Mouse (Mus musculus): Measurements from ENCODE around the gene Myo1e. TPM values are rescaled to one million over a fixed set of nuclear protein-coding genes. Genes with fewer than 3 reads are reported as not detected.

Gene Myo1e
- polyA plus RNA-seq, 1 experiment, result 86.6 TPM

DNA sequence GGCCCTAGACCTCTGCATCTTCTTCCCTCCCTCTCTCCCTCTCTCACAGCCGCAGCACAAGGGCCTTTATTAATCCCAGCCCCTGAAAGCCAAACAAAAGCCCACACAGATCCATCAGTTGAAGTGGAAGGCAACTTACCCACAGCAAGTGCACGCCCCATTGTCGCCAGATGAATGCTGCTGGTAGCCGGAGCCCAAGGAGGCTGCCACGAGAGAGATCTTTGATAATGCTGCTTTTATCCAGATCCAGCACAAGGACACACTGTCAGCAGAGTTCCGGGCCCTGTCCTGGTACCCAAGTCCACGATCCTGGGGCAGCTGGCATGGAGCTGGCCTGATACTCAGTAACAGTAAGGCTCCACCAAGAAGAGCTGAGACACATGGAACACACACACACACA lies 91.1 kb downstream of the Myo1e start:
- Histone ChIP-seq H3K27ac (ENCODE audit: insufficient read depth, low read depth, low read length) (no peak overlapping the region), H3K4me3 (ENCODE audit: insufficient read depth, low read length) (no peak overlapping the region), H3K4me1 (ENCODE audit: control insufficient read depth, insufficient read depth, low read length) (peaks cover 7% of the 10 kb centered on the region)
- TF ChIP-seq POLR2A (IDR thresholded peaks at IDR 0.05; ENCODE audit: borderline replicate concordance, low read depth, low read length) (no peak), CTCF (IDR thresholded peaks at IDR 0.05; ENCODE audit: low read depth, low read length) (no peak)

- peaks cover 28% of the 10 kb centered on the region for H3K4me1 ChIP-seq (ENCODE audit: control insufficient read depth, insufficient read depth, low read length)
- no peak overlapping the region for H3K27ac ChIP-seq (ENCODE audit: insufficient read depth, low read depth, low read length)
- no peak for TF ChIP-seq POLR2A (IDR thresholded peaks at IDR 0.05; ENCODE audit: borderline replicate concordance, low read depth, low read length)
- TF ChIP-seq CTCF (IDR thresholded peaks at IDR 0.05; ENCODE audit: low read depth, low read length), result no peak
- no peak overlapping the region for H3K4me3 ChIP-seq (ENCODE audit: insufficient read depth, low read length)
These were observed 93.6 kb downstream of the Myo1e start for GRCm38 (mm10) chr9:70300705-70301104.

DNA sequence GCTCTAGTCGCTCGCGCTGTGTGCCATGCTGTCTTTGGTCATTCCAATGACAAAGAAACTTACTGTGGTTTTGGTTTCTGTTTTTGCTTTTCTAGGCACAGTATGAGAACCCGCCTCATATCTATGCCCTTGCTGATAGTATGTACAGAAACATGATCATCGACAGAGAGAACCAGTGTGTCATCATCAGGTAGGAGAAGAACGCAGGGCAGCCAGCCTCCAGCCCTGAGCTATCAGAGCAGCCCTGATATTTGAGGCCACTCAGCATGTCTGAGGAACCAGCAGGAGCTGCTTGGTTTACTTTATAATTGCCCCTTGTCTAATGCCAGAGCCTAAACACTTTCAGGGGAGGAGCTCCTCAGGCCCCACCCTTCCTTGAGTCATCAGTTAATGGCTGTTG lies 94.4 kb downstream of the Myo1e start:
- H3K4me1 ChIP-seq (ENCODE audit: control insufficient read depth, insufficient read depth, low read length), result peaks cover 36% of the 10 kb centered on the region
- TF ChIP-seq POLR2A (IDR thresholded peaks at IDR 0.05; ENCODE audit: borderline replicate concordance, low read depth, low read length) (no peak), CTCF (IDR thresholded peaks at IDR 0.05; ENCODE audit: low read depth, low read length) (no peak)
- H3K4me3 ChIP-seq (ENCODE audit: insufficient read depth, low read length), result no peak overlapping the region
- no peak overlapping the region for H3K27ac ChIP-seq (ENCODE audit: insufficient read depth, low read depth, low read length)

DNA sequence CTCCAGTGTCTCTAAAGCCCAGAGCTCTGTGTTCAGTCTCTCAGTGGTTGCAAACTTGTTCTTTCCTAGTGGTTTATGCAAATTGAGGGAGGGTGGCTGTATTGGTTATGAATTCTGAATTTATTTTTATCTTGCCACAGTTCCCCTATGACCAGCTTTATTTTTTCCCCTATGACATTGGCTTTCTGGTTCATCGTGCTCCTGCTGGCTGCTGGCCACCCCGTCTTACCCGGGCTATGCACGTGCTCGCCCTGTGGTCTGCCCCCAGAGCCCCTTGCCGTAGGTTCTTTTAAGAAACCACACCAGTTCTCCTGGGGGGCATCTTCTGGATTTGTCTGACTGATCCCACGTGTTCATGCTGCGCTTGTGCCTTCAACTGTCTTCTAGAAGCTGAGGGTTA lies 97.8 kb downstream of the Myo1e start:
- TF ChIP-seq CTCF (IDR thresholded peaks at IDR 0.05; ENCODE audit: low read depth, low read length) (no peak), POLR2A (IDR thresholded peaks at IDR 0.05; ENCODE audit: borderline replicate concordance, low read depth, low read length) (no peak)
- peaks cover 46% of the 10 kb centered on the region for H3K4me1 ChIP-seq (ENCODE audit: control insufficient read depth, insufficient read depth, low read length)
- no peak overlapping the region for H3K4me3 ChIP-seq (ENCODE audit: insufficient read depth, low read length)
- H3K27ac ChIP-seq (ENCODE audit: insufficient read depth, low read depth, low read length), result peak overlapping the region; percentile 85

GRCm38 (mm10) chr9:70310046-70310445 lies 102.9 kb downstream of the Myo1e start:
- Histone ChIP-seq H3K27ac (ENCODE audit: insufficient read depth, low read depth, low read length) (no peak overlapping the region), H3K4me1 (ENCODE audit: control insufficient read depth, insufficient read depth, low read length) (peaks cover 45% of the 10 kb centered on the region), H3K4me3 (ENCODE audit: insufficient read depth, low read length) (no peak overlapping the region)
- TF ChIP-seq POLR2A (IDR thresholded peaks at IDR 0.05; ENCODE audit: borderline replicate concordance, low read depth, low read length) (no peak), CTCF (IDR thresholded peaks at IDR 0.05; ENCODE audit: low read depth, low read length) (no peak)

- Histone ChIP-seq H3K4me3 (ENCODE audit: insufficient read depth, low read length) (no peak overlapping the region), H3K27ac (ENCODE audit: insufficient read depth, low read depth, low read length) (peak overlapping the region; percentile 68), H3K4me1 (ENCODE audit: control insufficient read depth, insufficient read depth, low read length) (peaks cover 47% of the 10 kb centered on the region)
- TF ChIP-seq POLR2A (IDR thresholded peaks at IDR 0.05; ENCODE audit: borderline replicate concordance, low read depth, low read length) (no peak), CTCF (IDR thresholded peaks at IDR 0.05; ENCODE audit: low read depth, low read length) (no peak)
These were observed 106.9 kb downstream of the Myo1e start for GRCm38 (mm10) chr9:70314019-70314418.

DNA sequence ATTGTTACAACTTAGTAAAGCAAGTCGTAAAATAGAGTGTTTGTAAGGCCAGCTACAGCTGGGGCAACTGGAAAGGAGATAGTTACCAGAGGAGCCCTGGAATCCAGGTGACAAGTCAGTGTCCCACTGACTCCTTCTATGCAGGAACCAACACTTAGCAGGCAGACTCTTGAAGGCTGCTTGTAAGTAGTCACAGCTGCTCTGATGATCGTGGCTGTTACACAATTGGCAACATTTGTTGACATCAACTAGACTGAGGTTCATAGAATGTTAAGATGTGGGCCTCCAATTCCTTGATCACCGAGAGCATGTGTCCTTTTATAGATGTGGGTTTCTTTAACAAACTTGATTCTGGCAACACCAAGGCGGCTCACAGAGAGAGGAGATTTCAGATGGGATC lies 108.0 kb downstream of the Myo1e start:
- H3K27ac ChIP-seq (ENCODE audit: insufficient read depth, low read depth, low read length), result peak overlapping the region; percentile 68
- no peak for TF ChIP-seq CTCF (IDR thresholded peaks at IDR 0.05; ENCODE audit: low read depth, low read length)
- TF ChIP-seq POLR2A (IDR thresholded peaks at IDR 0.05; ENCODE audit: borderline replicate concordance, low read depth, low read length), result no peak
- H3K4me3 ChIP-seq (ENCODE audit: insufficient read depth, low read length), result no peak overlapping the region
- H3K4me1 ChIP-seq (ENCODE audit: control insufficient read depth, insufficient read depth, low read length), result peaks cover 54% of the 10 kb centered on the region

DNA sequence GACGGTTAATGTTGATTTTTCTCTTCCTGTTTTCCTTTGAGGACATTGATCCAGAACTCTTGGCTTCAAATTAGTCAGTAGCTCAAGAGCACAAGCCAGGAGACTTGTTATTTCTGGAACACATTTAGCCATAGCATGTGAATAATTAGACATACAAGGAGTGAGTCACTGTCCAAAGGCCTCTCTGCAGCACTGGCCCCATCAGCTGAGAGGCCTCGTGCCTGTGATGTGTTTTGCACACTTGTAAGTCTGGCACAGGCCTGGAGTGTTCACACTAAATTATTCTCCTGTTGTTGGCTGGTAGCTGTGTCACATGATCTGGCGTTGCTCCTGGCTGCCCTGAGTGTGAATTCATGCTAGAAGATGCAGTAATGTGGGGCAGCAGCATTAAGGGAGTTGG lies 111.5 kb downstream of the Myo1e start:
- TF ChIP-seq POLR2A (IDR thresholded peaks at IDR 0.05; ENCODE audit: borderline replicate concordance, low read depth, low read length) (no peak), CTCF (IDR thresholded peaks at IDR 0.05; ENCODE audit: low read depth, low read length) (no peak)
- Histone ChIP-seq H3K4me3 (ENCODE audit: insufficient read depth, low read length) (no peak overlapping the region), H3K27ac (ENCODE audit: insufficient read depth, low read depth, low read length) (peak overlapping the region; percentile 93), H3K4me1 (ENCODE audit: control insufficient read depth, insufficient read depth, low read length) (peaks cover 58% of the 10 kb centered on the region)

GRCm38 (mm10) chr9:70324336-70324735 lies 117.2 kb downstream of the Myo1e start:
- TF ChIP-seq POLR2A (IDR thresholded peaks at IDR 0.05; ENCODE audit: borderline replicate concordance, low read depth, low read length) (no peak), CTCF (IDR thresholded peaks at IDR 0.05; ENCODE audit: low read depth, low read length) (no peak)
- no peak overlapping the region for H3K4me3 ChIP-seq (ENCODE audit: insufficient read depth, low read length)

GRCm38 (mm10) chr9:70325880-70326595 lies 118.9 kb downstream of the Myo1e start:
- no peak overlapping the region for H3K27ac ChIP-seq (ENCODE audit: insufficient read depth, low read depth, low read length)
- H3K4me1 ChIP-seq (ENCODE audit: control insufficient read depth, insufficient read depth, low read length), result peaks cover 58% of the 10 kb centered on the region
- no peak overlapping the region for H3K4me3 ChIP-seq (ENCODE audit: insufficient read depth, low read length)
- TF ChIP-seq POLR2A (IDR thresholded peaks at IDR 0.05; ENCODE audit: borderline replicate concordance, low read depth, low read length) (no peak), CTCF (IDR thresholded peaks at IDR 0.05; ENCODE audit: low read depth, low read length) (no peak)

More at GRCm38 (mm10) chr9:70324336-70324735, 117.2 kb downstream of the Myo1e start:
- peaks cover 50% of the 10 kb centered on the region for H3K4me1 ChIP-seq (ENCODE audit: control insufficient read depth, insufficient read depth, low read length)
- no peak overlapping the region for H3K27ac ChIP-seq (ENCODE audit: insufficient read depth, low read depth, low read length)

All from bone marrow macrophage, adult 2 months (primary cell).